7 mouse cellular contexts compared by ENCODE assay signal in the genomic region with DNA sequence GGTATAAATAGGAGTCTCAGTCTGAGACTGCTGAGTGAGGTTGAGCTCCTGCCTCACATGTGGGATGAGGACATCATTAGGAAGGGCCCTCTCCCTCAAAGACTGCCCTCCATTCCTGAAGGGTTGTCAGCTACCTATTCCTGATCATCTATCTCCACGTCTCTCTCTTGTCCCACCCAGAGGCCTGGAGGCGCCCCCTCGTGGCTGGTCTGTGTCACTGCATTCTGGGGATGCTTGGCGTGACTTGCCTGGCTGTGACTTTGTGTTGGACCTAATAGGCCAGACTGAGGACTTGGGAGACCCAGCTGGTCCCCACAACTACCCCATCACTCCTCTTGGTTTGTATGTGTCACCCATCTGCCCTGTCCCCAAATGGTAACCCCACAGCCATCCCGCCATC. TPM values are rescaled to one million over a fixed set of nuclear protein-coding genes. Genes with fewer than 3 reads are reported as not detected.
A peak's percentile ranks its signal among the peaks of the same experiment; 100 is the strongest.
DNase-seq lines count a peak whose midpoint lies in the region; ATAC-seq and TF ChIP-seq lines count a peak whose summit lies in the region.

No protein-coding gene starts in this region.

- no peaks in the 10 kb centered on the region for H3K4me1 ChIP-seq in lung, adult 2 months (ENCODE audit: control insufficient read depth, insufficient read depth, low read length)

- WGBS in lung, adult 2 months: 24% methylated on average over 5 of the region's 5 CpGs

- no peak overlapping the region for H3K4me3 ChIP-seq in lung, adult 2 months (replicated peaks; ENCODE audit: extremely low read depth, low read depth, low read length)

- peak; percentile 74 for TF ChIP-seq CTCF in lung, adult 2 months (IDR thresholded peaks at IDR 0.05; ENCODE audit: insufficient read depth, low read length)

- peak; percentile 42 for ATAC-seq in granulocyte monocyte progenitor cell, adult 5-6 weeks (replicated peaks; ENCODE audit: poor library complexity, severe bottlenecking)

- no peak for TF ChIP-seq POLR2A in lung, adult 2 months (IDR thresholded peaks at IDR 0.05; ENCODE audit: borderline replicate concordance, extremely low read depth, low read depth, low read length)

- intact Hi-C loops in left cerebral cortex, postnatal 4 days (cut with DNase I): no loop called here

- peak; percentile 54 for DNase-seq in lung, adult 2 months
- no peak for DNase-seq in lung, postnatal 10 days
- peak; percentile 83 for DNase-seq in R1 (ENCODE audit: low read depth, low spot score)
- DNase-seq in spleen, adult 12 weeks (ENCODE audit: low spot score): peak; percentile 49
- DNase-seq in cerebellum, postnatal 36 days: no peak
- DNase-seq in left cerebral cortex, postnatal 4 days: no peak

RNA-seq across cellular contexts. Expression of a gene that starts 18.8 kb away (rescaled TPM):
- 10.3 and 10.8 TPM in 2 replicates for polyA plus RNA-seq in lung, adult 2 months (2012; rRNA removed)
- total RNA-seq in granulocyte monocyte progenitor cell, adult 5-6 weeks (2014; fragmentation: Nextera tagmentation): 7.1 and 10.4 TPM in 2 replicates
- 3.5 and 7.8 TPM in 2 replicates for total RNA-seq in granulocyte monocyte progenitor cell, adult 5-6 weeks (2017)
- total RNA-seq in left cerebral cortex, postnatal 4 days (2021): not detected

RNA-seq across cellular contexts. Expression of a gene that starts 22.8 kb away (rescaled TPM):
- 5.4 and 7.9 TPM in 2 replicates for polyA plus RNA-seq in lung, adult 2 months (2012; rRNA removed)
- total RNA-seq in granulocyte monocyte progenitor cell, adult 5-6 weeks (2014; fragmentation: Nextera tagmentation): 4.4 and 5.4 TPM in 2 replicates
- total RNA-seq in granulocyte monocyte progenitor cell, adult 5-6 weeks (2017): 1.1 and 2.1 TPM in 2 replicates
- total RNA-seq in left cerebral cortex, postnatal 4 days (2021): under 1 TPM in 1 of 2 experiments, not detected in 1; 0.28 TPM

RNA-seq across cellular contexts. Expression of a gene that starts 30.8 kb away (rescaled TPM):
- 8.5 and 9.1 TPM in 2 replicates for polyA plus RNA-seq in lung, adult 2 months (2012; rRNA removed)
- 0.88 and 2.3 TPM in 2 replicates for total RNA-seq in granulocyte monocyte progenitor cell, adult 5-6 weeks (2014; fragmentation: Nextera tagmentation)
- total RNA-seq in granulocyte monocyte progenitor cell, adult 5-6 weeks (2017): 0.69 TPM in 1 of 2 replicates, not detected in the other
- total RNA-seq in left cerebral cortex, postnatal 4 days (2021): not detected

RNA-seq across cellular contexts. Expression of a gene that starts 52.1 kb away (rescaled TPM):
- polyA plus RNA-seq in lung, adult 2 months (2012; rRNA removed): 18.8 and 23.0 TPM in 2 replicates
- total RNA-seq in granulocyte monocyte progenitor cell, adult 5-6 weeks (2014; fragmentation: Nextera tagmentation): 20.4 and 44.5 TPM in 2 replicates
- total RNA-seq in granulocyte monocyte progenitor cell, adult 5-6 weeks (2017): 145 and 211 TPM in 2 replicates
- total RNA-seq in left cerebral cortex, postnatal 4 days (2021): 10 to 100 TPM; 51.3 to 67.4 TPM

RNA-seq across cellular contexts. Expression of a gene that starts 52.3 kb away (rescaled TPM):
- polyA plus RNA-seq in lung, adult 2 months (2012; rRNA removed): 14.5 and 18.0 TPM in 2 replicates
- 22.8 and 27.6 TPM in 2 replicates for total RNA-seq in granulocyte monocyte progenitor cell, adult 5-6 weeks (2014; fragmentation: Nextera tagmentation)
- total RNA-seq in granulocyte monocyte progenitor cell, adult 5-6 weeks (2017): 18.9 and 19.3 TPM in 2 replicates
- 10 to 100 TPM; 20.4 to 22.1 TPM for total RNA-seq in left cerebral cortex, postnatal 4 days (2021)

Comparison
In these comparisons a context has a peak if more than half of its experiments do, and no peak if none do; other contexts are left out.
1. DNase-seq: peak in lung, adult 2 months (single experiment), R1 (single experiment) and spleen, adult 12 weeks (single experiment); none in lung, postnatal 10 days (single experiment), cerebellum, postnatal 36 days (0 of 2) and left cerebral cortex, postnatal 4 days (single experiment).